Mouse (Mus musculus) spleen, postnatal 10 days (tissue): ENCODE measurements around the gene Sptan1.

Source experiments
- DNase-seq, 2 experiments: peaks; one replicate each; pipeline ENCODE4 v3.0.0; 2021 to 2022; ENCODE audit warnings: low spot score in 2 of 2

Gene Sptan1

DNA sequence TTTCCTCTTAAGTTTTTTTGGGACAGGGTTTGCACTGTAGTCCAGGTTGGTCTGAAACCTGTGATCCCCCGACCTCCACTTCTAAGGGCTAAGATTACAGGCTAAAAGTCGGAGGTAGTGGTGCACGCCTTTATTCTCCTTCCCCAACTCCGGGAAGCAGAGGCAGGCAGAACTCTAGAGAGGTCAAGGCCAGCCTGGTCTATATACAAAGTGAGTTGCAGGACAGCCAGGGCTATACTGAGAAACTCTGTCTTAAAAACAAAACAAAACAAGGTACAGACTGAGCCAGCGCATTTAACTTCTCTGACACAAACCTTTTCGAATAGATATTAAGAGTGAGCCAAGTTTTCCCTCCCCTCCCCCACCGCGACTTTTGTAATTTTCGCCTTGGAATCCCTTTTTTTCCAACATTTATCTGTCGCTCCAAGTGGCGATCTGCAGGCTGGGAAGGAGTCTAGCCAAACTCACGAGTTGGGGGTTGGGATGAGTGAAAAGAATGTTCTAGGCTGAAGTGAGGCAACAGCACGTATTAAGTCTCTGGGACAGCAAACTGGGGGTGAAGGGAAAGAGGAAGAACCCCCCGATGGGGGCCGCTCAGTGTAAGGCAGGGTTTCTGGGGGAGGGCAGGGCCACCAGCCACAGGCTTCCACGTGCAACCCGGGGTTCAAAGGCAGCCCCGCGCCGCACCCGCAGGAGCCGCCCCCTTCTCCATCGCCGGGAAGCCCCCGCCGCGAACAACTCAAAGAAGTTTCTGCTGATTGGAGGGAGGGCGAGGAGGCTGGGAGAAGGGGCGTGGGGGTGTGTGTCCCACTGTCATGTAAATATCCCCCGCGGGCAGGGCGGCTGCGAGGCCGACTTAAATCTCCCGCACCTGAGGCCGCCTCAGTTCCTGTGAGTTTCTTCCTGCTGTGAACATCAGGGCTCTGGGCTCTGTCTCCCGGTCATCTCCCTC lies 96.1 kb downstream of the Sptan1 start:
- peak; percentile 41 to 57 for DNase-seq

- DNase-seq: peak; percentile 62 to 66
Observed at GRCm38 (mm10) chr2:30062249-30063093, 97.1 kb downstream of the Sptan1 start.

DNA sequence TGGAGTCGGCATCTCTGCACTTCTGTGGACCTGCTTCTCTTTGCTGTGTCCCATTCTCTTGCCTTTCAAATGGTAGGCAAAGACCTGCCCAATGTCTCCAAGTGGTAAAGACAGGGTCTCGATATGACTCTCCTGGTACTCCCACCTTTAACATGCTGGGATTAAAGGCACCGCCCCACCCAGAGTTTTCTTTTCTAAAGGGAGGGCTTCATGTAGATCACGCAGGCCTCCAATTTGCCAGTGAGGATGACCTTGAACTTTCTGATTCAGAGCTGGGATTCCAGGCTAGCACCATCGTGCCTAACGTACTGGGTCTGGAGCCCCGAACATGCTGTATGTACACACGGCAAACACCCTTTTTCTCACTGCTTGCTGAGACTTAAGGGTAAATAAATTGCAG lies 97.9 kb downstream of the Sptan1 start:
- no peak for DNase-seq

DNA sequence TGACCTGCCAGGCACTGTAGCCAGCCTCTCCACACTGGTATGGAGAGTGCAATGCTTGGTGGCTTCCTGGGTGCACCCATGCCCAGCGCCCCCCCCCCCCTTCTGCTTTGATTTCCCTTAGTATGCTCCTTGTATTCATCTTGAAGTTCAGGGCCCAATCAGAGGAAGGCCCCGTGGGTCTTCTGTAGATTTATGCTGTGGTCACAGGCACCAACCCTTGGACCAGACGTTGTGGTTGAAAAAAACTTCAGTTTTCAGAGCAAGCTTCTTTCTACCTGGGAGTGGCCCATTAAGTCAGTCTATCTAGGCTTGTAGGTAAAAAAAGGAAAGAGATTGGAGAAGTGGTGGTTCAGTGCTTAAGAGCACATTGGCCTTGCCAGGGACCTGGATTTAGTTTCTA lies 98.4 kb downstream of the Sptan1 start:
- DNase-seq: peak in 1 of 2 experiments; percentile 20

GRCm38 (mm10) chr2:30064298-30064697 lies 98.9 kb downstream of the Sptan1 start:
- DNase-seq: no peak

GRCm38 (mm10) chr2:30066046-30066901 lies 100.9 kb downstream of the Sptan1 start:
- DNase-seq: peak; percentile 92 to 95

GRCm38 (mm10) chr2:30067031-30067888 lies 101.9 kb downstream of the Sptan1 start:
- peak; percentile 55 to 60 for DNase-seq

- DNase-seq: no peak
Observed at GRCm38 (mm10) chr2:30067962-30068361, 102.6 kb downstream of the Sptan1 start.

- DNase-seq: no peak
Observed at GRCm38 (mm10) chr2:30072875-30073274, 107.5 kb downstream of the Sptan1 start.

- DNase-seq: no peak
Observed at GRCm38 (mm10) chr2:30073285-30073684, 107.9 kb downstream of the Sptan1 start.

GRCm38 (mm10) chr2:30075625-30076024 lies 110.3 kb downstream of the Sptan1 start:
- no peak for DNase-seq

- no peak for DNase-seq
Observed at GRCm38 (mm10) chr2:30076439-30076838, 111.1 kb downstream of the Sptan1 start.

- no peak for DNase-seq
Observed at GRCm38 (mm10) chr2:30076959-30077358, 111.6 kb downstream of the Sptan1 start.

GRCm38 (mm10) chr2:30077502-30078348 lies 112.4 kb downstream of the Sptan1 start, which contains the start of gene Pkn3:
Gene Pkn3 (plus strand): TSS chr2:30077684.
- peak; percentile 82 to 87 for DNase-seq

DNA sequence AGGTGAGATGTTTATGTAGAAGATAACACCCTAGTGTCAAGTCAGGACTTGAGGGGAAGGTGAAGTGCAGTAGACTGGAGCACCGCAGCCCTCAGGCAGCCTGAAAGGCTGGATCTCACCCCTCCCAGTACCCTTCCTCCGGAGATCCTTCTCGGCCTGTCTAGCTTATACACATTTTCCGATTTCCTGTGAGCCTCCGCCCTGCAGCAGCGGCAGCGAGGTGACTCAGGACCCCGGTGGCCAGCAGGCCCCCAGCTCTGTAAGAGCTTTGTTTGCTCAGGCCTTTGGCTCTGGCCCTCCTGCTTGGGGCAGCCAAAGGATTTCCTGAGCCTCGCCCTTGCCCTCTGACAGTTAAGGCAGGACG lies 113.0 kb downstream of the Sptan1 start:
- DNase-seq: no peak

DNA sequence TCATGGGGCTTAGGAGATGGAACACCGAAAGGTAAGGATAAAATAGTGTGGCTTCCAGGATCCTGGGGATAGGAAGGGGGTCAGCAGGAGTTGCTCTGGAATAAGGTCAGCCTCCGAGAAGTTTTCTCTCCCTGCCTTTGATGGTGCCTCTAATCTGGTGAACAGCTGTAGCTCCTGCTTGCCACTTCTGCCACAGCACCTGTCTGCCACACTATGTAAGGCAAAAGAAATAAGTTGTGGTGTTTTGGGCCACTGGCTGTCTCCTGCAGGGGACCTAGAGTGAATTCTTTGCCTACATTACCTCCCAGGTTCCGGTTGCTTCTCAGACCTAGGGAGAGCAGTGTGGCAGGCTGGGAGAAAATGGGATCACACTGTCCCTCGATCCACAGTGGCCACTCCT lies 113.4 kb downstream of the Sptan1 start:
- DNase-seq: no peak

DNA sequence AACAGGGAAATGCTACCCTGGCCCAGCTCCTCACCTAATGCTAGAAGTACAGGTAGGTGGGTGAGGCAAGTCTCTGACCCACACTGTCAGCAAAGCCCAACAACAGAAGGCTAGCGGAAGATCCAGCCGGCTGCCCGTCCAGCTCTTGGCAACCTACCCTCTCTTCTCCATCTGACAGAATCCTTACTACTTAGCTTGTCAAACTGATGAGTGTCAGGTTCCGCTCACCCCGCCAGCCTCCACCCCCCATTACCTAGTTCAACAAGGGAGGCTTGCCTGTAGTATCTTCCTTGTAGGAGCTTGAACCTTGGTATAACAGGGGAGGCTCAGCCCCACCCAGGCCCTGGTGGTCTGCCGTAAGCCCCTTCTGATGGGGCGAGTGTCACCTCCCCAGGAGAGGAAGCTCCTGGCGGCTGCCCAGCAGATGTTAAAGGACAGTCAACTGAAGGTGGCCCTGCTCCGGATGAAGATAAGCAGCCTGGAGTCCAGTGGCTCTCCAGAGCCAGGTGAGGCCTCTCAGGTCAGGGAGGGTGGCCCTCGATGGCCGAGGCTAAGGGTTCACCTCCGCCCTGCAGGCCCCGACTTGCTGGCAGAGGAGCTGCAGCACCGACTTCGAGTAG lies 114.9 kb downstream of the Sptan1 start:
- no peak for DNase-seq
